Mouse (Mus musculus): ENCODE results near the gene Gm10135. TPM values are rescaled to one million over a fixed set of nuclear protein-coding genes. Genes with fewer than 3 reads are reported as not detected.
A peak's percentile ranks its signal among the peaks of the same experiment; 100 is the strongest.
"Not testable (repeated sequence)": the region's sequence is repeated elsewhere in the genome, so short reads cannot be mapped to it uniquely, and the experiment has no call there.

Gene Gm10135
- not detected for total RNA-seq (2021)

DNA sequence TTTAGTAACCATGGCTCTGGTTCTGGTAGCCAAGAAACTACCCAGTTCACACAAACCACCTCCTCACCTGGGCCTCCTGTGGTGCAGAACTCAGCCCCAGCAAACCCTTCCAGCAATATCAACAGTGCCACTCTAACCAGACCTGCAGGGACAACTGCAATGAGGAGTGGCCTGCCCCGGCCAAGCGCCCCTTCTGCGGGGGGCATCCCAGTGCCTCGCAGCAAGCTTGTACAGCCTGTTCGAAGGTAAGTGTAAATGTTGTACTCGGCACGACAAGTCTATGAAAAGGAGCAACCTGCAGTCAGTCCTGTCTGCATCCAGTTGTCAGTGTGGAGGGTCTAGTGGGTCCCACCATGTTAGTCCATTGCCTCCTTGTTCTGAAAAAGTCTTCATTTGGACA is at the start of gene Gm10135:
TSS of gene Gm10135 (minus strand) at position 101 of the 400 bp plus-strand sequence.
- intact Hi-C loops (cut with DNase I) = no loop called here
- no peak for DNase-seq (ENCODE audit: low spot score in 2 of 2)

DNA sequence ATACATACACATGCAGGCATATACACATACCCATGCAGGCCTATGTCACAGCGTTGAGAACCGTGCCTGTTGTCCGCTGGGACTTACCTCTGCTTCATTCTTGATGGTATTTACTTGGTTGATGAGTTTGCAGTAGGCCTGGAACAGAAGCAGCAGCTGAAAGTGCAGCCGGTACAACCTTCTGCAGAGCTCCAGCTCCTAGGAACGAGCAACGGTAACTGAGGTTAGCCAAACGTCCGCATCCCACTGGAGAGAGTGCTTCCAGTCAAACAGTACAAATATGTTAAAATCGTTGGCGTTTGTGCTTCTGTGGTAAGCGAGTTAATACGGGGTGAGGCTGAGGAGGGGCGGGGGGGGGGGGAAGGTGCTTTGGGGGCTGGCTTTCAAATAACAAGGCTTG is 49.3 kb upstream of the Gm10135 start:
- DNase-seq (ENCODE audit: low spot score in 2 of 2) = no peak
- intact Hi-C loops (cut with DNase I) = no loop called here

DNA sequence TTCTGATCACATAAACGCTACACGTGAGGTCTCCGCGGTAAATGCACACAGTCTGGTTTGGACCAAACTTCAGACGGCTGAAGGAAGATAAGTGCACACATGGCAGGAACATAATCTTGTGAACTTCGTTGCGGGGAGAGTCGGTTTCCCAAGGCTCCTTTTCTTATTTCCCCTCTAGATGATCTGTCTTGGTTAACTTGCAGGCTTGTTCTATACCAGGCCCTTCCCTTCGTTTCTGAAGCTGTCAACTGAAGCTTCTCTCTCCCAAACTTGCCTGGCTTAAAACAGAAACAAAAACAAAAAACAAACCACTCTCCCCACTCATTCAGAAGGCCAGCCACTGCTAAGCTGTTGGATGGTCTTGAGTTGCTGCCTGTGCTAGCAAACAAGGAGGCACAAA is 40.2 kb upstream of the Gm10135 start:
- intact Hi-C loops (cut with DNase I) = loop anchor here (5.0 kb wide), 1 partner anchor 437 kb away; no protein-coding TSS in a partner anchor

DNA sequence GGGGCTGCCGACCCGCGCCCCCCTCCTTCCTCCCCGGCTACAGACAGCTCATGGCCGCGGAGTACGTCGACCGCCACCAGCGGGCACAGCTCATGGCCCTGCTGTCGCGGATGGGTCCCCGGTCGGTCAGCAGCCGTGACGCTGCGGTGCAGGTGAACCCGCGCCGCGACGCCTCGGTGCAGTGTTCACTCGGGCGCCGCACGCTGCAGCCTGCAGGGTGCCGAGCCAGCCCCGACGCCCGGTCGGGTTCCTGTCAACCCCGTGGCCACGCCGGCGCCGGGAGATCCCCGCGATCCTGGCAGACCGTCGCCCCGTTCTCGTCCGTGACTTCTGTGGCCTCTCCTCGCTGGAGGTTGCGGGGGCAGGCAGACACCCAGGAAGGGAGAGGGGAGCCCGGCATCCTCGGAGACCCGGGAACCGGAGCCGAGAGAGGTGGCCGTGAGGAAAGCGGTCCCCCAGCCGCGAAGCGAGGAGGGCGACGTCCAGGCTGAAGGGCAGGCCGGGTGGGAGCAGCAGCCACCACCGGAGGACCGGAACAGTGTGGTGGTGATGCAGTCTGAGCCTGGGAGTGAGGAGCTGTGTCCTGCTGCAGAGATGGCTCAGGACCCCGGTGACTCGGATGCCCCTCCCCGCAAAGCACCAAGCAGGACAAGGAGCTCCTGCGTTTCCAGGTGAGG is 39.2 kb upstream of the Gm10135 start:
- intact Hi-C loops (cut with DNase I); DNase-seq (ENCODE audit: low spot score in 2 of 2): not testable (repeated sequence)

More for the DNA sequence above, 40.2 kb upstream of the Gm10135 start:
- no peak for DNase-seq (ENCODE audit: low spot score in 2 of 2)

DNA sequence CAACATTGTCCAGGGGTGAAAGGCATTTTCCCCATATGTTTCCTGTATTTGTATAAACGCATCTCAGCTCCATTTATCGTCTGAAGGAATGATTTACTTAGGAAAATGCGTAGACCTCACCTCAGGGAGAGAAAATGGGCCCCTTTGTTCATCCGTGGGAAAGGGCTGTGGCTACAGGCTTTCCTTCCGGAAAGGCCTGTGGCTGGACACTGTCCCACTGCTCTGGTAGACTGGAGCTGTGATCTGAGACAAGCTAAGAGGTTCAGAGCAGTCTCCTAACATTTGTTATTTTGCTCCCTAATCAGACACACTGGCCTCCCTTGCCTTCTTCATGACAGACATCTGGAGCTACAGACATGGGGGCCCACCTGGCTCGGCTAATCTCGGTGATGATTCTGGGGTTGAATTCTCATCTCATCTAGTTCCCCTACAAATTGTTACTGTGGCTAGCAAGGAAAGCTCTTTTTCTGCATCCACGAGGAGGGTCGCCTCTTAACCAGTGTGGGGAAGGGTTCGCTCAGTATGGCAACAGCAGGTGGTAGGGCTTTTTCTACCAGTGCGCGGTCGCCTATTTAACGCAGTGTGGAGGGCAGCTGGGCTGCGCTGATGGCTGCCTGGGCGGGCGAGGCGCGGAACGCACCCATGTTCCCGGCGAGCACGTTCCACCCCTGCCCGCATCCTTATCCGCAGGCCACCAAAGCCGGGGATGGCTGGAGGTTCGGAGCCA is 38.5 kb upstream of the Gm10135 start:
- intact Hi-C loops (cut with DNase I) = not testable (repeated sequence)

DNA sequence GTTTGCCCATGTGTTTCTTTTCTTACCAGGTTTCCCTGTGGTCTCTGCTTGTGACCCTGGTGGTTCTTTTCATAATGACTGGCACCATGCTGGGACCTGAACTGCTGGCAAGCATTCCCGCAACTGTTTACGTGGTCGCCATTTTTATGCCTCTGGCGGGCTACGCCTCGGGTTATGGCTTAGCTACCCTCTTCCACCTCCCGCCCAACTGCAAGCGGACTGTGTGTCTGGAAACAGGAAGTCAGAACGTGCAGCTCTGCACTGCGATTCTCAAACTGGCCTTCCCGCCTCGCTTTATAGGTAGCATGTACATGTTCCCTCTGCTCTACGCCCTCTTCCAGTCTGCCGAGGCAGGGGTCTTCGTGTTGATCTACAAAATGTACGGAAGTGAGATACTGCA is 37.3 kb upstream of the Gm10135 start:
- DNase-seq (ENCODE audit: low spot score in 2 of 2); intact Hi-C loops (cut with DNase I): not testable (repeated sequence)

More for the DNA sequence above, 38.5 kb upstream of the Gm10135 start:
- not testable (repeated sequence) for DNase-seq (ENCODE audit: low spot score in 2 of 2)

DNA sequence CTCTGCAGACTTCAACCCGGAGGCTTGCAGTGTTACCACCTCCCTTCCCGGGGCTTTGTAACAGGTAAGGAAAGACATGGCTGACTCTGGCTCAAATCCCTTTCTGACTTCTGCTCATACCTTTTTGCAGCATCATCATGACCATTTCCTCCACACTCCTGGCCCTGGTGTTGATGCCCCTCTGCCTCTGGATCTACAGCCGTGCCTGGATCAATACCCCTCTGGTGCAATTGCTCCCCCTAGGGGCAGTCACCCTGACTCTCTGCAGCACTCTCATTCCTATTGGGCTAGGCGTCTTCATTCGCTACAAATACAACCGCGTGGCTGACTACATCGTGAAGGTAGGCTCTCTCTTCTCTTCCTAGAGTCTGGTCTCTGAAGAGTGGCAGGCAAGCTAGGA is 33.7 kb upstream of the Gm10135 start:
- not testable (repeated sequence) for DNase-seq (ENCODE audit: low spot score in 2 of 2)
- intact Hi-C loops (cut with DNase I) = loop anchor here (5.0 kb wide), 1 partner anchor 421 kb away; the partner anchor contains the start of gene Gm5868

DNA sequence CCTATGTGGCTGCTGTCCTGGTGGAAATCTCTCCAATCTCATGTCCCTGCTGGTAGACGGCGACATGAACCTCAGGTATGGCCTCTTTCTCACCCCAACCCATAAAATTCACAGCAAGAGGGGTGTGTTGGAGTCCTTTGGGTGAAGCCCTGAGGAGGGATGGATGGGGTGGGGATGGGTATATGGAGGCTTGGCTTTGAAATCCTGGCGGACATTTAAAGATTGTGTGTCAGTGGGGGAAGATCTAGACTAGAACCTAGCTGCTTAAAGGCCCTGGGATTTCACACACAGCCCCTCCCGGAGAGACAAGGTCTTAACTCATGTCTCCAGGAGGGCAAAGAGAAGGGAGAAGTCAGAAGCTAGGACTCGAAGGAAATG is 33.1 kb upstream of the Gm10135 start:
- intact Hi-C loops (cut with DNase I) = loop anchor here (5.0 kb wide), 1 partner anchor 420 kb away; the partner anchor contains the start of gene Gm5868
- DNase-seq (ENCODE audit: low spot score in 2 of 2) = no peak

DNA sequence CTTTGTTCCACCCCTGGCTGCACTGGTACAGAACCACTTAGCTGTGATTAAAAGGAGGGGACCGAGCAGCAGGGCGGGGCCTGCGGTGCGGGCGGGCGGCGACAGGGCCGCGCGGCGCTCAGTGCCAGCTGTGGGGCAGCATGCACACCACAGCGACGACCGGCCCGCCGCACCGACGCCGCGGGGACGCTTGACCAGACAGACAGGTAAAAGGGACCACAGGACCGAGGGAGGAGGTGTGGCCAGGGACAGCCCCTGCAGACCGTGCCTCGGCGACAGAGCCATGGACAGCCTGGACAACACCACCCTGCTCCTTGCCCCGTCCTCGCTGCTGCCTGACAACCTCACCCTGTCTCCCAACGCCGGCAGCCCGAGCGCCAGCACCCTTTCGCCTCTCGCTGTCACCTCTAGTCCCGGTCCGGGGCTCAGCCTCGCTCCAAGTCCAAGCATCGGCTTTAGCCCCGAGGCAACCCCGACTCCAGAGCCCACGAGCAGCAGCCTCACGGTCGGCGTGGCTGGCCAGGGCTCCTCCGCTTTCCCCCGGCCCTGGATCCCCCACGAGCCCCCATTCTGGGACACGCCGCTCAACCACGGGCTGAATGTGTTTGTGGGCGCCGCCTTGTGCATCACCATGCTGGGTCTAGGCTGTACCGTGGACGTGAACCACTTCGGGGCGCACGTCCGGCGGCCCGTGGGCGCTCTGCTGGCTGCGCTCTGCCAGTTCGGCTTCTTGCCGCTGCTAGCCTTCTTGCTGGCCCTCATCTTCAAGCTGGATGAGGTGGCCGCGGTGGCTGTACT is 32.5 kb upstream of the Gm10135 start, which contains the start of gene Slc10a4:
TSS of gene Slc10a4 (plus strand) at position 100 of the 798 bp plus-strand sequence.
- intact Hi-C loops (cut with DNase I) = loop anchor here (5.0 kb wide), 1 partner anchor 420 kb away; the partner anchor contains the start of gene Gm5868
- no peak for DNase-seq (ENCODE audit: low spot score in 2 of 2)

DNA sequence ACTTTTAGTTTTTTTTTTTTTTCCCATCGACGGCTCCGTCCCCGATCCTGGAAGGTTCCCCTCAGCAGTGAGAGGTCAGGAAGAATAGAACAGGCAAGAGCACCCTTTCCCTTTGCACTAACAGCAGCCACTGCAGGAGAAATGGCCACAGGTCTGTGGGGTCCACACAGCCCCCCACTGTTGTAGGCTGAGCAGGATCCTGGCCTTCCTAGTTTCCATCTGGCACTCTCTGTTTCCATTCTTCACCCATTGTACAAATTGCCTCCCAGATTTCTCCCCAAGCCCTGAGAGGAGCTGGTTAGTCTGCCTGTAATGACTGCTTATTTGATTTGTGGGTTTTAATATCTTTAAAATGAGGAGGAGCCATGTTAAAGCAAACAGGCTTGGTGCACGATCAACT is 29.5 kb upstream of the Gm10135 start:
- no peak for DNase-seq (ENCODE audit: low spot score in 2 of 2)
- intact Hi-C loops (cut with DNase I) = no loop called here

DNA sequence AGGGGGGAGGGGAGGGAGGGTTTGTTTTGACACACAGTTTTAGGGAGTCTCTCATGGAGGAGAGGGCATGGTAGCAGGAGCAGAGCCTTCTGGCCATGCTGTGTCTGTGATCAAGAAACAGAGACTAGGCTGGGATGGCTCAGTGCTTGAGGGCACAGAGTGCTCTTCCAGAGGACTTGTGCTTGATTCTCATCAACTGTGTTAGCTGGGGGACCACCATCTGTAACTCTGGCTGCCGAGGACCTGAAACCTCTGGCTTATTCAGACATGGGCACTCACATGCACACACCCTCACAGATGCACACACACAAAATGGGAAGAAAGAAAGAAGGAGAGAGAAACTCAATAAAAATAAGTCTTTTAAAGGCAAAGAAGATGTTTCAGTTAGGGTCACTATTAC is 24.0 kb upstream of the Gm10135 start:
- DNase-seq (ENCODE audit: low spot score in 2 of 2); intact Hi-C loops (cut with DNase I): not testable (repeated sequence)

DNA sequence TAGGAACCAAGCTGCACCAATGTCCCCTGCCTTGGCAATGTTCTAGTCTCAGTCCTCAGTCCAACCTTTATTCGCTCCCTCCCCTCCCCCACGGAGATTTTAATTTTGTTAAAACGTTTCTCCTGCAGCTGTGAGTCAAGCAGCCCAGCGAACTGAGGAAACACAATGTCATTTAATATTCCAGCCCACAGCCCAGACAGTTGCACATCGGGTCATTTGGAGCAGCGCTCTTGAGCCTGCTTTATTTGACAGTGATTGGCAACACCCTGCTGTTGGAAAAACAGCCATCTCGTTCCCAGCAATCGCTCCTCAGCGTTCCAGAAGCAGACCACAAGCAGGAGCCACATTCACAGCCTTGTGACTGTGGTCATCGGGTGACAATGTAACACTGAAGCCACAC is 20.9 kb upstream of the Gm10135 start:
- DNase-seq (ENCODE audit: low spot score in 2 of 2) = no peak
- intact Hi-C loops (cut with DNase I) = no loop called here

DNA sequence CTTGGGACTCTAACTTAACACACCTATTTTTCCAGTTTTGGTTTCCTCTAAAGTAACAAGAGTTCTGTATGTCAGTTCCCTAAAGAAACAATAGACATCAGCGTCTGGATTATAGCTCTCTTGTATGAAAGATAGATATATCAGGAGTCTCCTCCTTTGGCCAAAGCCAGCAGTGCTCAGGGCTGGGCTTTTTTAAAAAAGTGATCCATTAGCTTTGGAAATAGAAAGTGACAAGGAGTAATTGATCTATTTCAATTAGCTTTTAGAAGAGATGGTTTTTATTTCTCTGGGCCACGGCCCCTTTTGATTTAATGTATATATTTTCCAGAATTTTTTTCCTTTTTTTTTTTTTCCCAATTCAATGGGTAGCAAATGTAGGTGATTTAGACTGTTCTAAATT is 20.4 kb upstream of the Gm10135 start:
- no peak for DNase-seq (ENCODE audit: low spot score in 2 of 2)
- intact Hi-C loops (cut with DNase I) = no loop called here

DNA sequence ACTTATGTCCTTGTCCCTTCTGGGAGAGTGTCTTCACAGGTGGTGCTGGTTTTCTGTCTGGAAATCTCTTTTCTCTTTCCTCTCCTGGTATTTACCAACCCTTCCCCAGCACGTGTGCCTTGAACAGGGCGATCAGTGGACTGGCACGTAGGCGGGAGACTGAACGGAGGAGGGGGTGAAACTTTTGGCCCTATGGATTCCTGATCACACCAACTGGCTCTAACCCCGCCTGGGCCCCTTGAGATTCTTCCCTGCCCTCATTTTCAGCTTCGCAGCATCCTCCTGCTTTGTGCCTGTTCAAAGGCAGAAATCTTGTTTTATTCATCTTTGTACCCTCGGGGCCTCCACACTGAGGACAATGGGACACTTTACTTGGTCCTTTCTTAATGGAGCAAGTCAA is 19.9 kb upstream of the Gm10135 start:
- intact Hi-C loops (cut with DNase I) = no loop called here
- DNase-seq (ENCODE audit: low spot score in 2 of 2) = no peak

DNA sequence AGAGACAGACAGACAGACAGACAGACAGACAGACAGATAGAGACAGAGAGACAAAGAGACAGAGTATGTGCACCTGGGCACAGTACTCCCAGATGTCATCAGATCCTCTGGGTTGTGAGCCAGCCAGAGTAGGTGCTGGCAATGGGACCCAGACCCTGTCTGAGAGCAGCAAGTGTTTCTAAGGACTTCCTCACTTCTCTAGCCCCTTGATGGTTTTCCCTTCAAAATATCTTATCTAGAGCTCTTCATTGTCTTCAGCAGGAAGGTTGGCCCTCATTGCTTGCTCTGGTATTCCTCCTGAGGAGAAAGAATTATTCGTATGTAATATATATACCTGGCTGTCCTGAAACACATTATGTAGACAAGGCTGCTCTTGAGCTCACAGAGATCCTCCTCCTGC is 18.0 kb upstream of the Gm10135 start:
- no peak for DNase-seq (ENCODE audit: low spot score in 2 of 2)
- intact Hi-C loops (cut with DNase I) = no loop called here

DNA sequence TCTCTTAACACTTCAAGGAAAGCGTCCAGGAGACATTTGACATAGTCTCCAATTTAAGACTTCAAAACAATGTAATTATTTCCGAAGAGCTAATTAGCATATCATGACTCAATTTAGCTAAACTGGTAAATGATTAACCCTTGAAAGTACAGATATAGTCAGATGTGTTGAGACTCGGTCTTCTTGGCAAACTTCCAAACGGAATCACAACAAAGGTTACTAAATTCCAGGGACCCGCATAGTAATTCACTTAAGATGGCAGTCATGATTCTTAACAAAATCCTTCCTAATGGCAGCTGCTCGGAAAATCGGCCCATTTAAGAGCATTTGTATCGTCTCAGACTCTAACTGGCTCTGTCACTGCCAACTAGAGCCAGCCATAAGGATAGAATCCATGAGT is 15.3 kb upstream of the Gm10135 start:
- intact Hi-C loops (cut with DNase I) = no loop called here
- no peak for DNase-seq (ENCODE audit: low spot score in 2 of 2)

DNA sequence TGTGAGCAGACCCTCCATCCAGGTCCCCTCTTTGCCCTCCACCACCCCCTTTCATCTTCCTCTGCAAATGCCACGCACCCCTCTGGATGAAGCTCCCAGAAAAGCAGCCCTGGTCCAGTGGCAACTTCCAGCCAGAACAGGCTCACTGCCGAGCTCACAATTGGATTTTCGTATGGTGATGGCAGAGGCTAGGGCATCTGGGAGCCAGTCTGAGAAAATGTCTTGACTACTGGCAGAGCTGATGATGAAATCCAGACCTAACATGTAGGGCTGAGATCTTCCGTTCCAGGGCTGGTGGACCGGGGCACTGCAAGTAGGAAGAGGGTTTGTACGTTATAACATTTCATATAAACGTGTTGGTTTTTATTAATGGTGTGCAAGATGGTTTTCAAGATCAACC is 13.3 kb upstream of the Gm10135 start:
- no peak for DNase-seq (ENCODE audit: low spot score in 2 of 2)
- intact Hi-C loops (cut with DNase I) = no loop called here

DNA sequence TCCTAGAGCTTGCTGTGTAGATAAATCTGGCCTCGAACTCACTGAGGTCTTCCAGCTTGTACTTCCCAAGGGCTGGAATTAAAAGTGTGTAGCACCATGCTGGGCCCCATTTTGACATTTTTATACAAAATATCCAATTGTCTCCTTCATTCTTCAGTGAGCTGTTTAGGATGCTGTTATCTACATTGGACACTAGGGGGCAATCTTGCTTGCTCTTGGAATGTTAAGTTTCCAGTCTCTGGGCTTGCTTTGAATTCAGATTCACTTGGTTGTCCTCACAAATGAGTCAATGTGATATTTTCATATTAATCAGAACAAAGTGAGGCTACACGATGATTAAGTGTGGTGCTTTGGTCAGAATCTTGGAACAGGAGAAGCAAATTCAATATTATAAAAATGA is 9.6 kb upstream of the Gm10135 start:
- intact Hi-C loops (cut with DNase I) = loop anchor here (1.0 to 5.0 kb wide), 2 partner anchors 87 to 398 kb away; no protein-coding TSS in a partner anchor
- peak; percentile 24 to 58 for DNase-seq (ENCODE audit: low spot score in 2 of 2)

DNA sequence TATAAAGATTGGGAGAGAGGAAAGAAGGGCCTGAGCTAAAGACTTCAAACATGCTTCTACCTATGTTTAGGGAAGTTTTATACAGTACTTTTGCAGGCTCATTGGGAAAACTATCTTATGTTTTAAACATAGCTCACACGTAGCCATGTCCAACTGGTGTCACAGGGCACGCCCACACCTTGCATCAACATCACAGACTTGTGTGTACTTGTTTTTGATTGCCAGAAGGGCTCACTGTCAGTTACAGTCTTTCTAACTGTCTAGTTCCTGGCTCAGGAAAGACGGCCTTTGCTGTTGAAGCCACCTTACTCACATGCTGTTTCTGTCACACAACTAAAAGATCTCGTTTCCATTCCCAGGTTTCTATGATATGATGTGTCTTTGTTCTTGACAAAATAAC is 2.0 kb upstream of the Gm10135 start:
- DNase-seq (ENCODE audit: low spot score in 2 of 2) = no peak
- intact Hi-C loops (cut with DNase I) = no loop called here

DNA sequence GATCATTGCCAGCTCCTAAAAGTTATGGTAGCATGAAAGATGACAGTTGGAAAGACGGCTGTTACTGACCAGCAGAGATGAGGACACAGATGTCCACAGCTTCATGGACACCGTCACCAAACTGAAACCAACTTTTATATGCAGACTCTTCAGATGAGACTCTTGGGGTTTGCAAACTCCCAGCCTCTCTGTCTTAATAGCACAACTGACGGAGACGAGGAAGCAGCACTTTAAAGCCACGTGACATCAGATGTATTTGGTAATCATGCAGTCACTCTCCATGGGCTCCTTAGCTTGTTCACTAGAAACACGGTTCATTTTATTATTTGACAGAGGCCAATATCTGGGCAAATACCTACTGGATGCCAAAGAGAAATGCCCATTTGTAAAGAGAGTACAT is 1.5 kb upstream of the Gm10135 start:
- no peak for DNase-seq (ENCODE audit: low spot score in 2 of 2)
- intact Hi-C loops (cut with DNase I) = no loop called here
